Mouse (Mus musculus): Measurements from ENCODE around the gene Caln1. TPM values are rescaled to one million over a fixed set of nuclear protein-coding genes. Genes with fewer than 3 reads are reported as not detected.

Caln1 gene
- polyA plus RNA-seq, 1 experiment: not detected

DNA sequence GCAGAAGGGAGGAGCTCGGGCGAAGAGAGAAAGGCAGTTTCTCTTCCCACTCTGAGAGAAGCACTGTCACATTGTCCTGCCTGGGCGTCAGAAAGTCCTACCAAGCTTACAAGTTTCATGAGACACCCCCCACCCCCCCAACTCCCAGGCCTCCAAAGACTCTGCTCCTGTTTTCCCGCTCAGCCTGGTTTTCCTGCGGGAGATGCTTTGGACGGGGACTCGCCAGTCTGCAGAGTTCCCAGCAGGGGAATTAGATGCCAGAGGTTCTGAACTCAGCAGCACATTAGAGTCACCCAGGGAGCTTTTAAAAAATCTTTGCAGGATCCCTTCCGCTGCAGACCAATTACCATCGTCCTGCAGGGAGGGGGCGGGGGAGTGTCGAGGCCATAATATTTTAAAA, 482.9 kb downstream of the Caln1 start:
- TF ChIP-seq POLR2A (IDR thresholded peaks at IDR 0.05; ENCODE audit: low read depth, low read length): no peak
- no peak for TF ChIP-seq CTCF (IDR thresholded peaks at IDR 0.05; ENCODE audit: extremely low read depth, insufficient read length, insufficient replicate concordance, low read depth, low read length)
- no peaks in the 10 kb centered on the region for H3K36me3 ChIP-seq (ENCODE audit: control insufficient read depth, insufficient read depth, low read length)
- H3K27me3 ChIP-seq (ENCODE audit: control insufficient read depth, insufficient read depth, low read length): no peaks in the 10 kb centered on the region
- no peak overlapping the region for H3K27ac ChIP-seq (ENCODE audit: insufficient read depth, low read depth, low read length)
- WGBS: 21% methylated on average over 11 of the region's 11 CpGs
- no peak overlapping the region for H3K4me3 ChIP-seq (ENCODE audit: low read depth, low read length)
- no peaks in the 10 kb centered on the region for H3K4me1 ChIP-seq (ENCODE audit: control insufficient read depth, insufficient read depth, insufficient read length, low read length)

DNA sequence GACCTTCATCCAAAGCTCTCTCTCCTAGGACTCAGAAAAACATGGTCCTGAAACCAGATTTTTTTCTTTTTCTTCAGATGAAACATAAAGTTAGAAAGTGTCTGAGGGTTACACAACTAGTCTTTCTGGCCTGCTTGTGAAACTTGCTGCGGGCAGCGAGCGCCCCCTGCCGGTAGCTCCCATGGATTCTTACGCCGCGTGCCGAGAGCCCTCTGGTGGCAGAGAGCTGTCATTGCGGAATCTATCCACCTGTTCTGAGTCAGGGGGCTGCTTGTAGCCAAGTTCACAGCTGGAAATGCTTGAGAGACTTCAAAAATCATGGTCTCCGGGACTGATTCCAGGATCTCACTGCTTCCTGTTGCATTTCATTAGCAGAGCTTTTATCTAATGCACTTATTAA, 484.1 kb downstream of the Caln1 start:
- Histone ChIP-seq H3K27ac (ENCODE audit: insufficient read depth, low read depth, low read length) (no peak overlapping the region), H3K4me1 (ENCODE audit: control insufficient read depth, insufficient read depth, insufficient read length, low read length) (no peaks in the 10 kb centered on the region), H3K27me3 (ENCODE audit: control insufficient read depth, insufficient read depth, low read length) (no peaks in the 10 kb centered on the region), H3K36me3 (ENCODE audit: control insufficient read depth, insufficient read depth, low read length) (no peaks in the 10 kb centered on the region), H3K4me3 (ENCODE audit: low read depth, low read length) (no peak overlapping the region)
- WGBS: under 1% methylated on average over 10 of the region's 10 CpGs
- TF ChIP-seq POLR2A (IDR thresholded peaks at IDR 0.05; ENCODE audit: low read depth, low read length) (no peak), CTCF (IDR thresholded peaks at IDR 0.05; ENCODE audit: extremely low read depth, insufficient read length, insufficient replicate concordance, low read depth, low read length) (peak; percentile 100)

DNA sequence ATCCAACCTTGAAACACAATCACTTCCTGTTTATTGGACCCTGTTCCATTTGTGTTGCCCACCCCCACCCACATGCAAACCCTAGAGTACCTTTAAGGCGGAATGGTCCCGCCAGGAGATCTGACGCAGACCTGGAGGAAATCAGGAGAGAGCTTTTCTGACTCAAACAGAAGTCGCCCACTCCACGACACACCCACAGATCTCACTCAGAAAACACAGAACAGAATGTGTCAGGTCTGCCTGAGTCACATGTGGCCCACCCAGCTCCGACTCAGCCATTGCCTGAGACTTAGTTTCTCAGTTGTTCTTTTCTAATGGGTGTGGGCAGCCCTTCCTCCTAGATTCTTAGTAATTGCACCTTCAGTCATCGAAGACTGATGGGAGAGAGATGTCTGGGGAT, 485.2 kb downstream of the Caln1 start:
- Histone ChIP-seq H3K27ac (ENCODE audit: insufficient read depth, low read depth, low read length) (no peak overlapping the region), H3K4me1 (ENCODE audit: control insufficient read depth, insufficient read depth, insufficient read length, low read length) (no peaks in the 10 kb centered on the region), H3K27me3 (ENCODE audit: control insufficient read depth, insufficient read depth, low read length) (no peaks in the 10 kb centered on the region), H3K4me3 (ENCODE audit: low read depth, low read length) (no peak overlapping the region), H3K36me3 (ENCODE audit: control insufficient read depth, insufficient read depth, low read length) (no peaks in the 10 kb centered on the region)
- 69% methylated on average over 7 of the region's 7 CpGs for WGBS
- TF ChIP-seq CTCF (IDR thresholded peaks at IDR 0.05; ENCODE audit: extremely low read depth, insufficient read length, insufficient replicate concordance, low read depth, low read length) (no peak), POLR2A (IDR thresholded peaks at IDR 0.05; ENCODE audit: low read depth, low read length) (no peak)

DNA sequence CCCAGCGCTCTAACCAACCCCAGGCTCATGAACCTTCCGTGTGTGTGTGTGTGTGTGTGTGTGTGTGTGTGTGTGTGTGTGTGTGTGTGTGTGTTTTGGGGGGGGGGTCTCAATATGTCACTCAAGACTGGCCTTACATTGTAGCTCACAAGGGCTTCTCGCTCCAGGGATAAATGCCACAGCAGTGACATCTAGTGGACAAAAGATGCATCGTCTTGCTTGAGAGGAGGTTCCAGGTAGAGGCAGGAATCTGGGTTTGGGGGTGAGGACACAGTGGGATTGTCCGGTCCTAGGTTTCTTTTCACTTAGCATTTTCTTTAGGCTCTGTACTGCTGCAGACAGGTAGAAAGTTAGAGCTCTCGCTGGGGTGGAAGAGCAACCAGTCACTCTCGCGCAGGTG, 488.9 kb downstream of the Caln1 start:
- Histone ChIP-seq H3K27ac (ENCODE audit: insufficient read depth, low read depth, low read length) (no peak overlapping the region), H3K4me3 (ENCODE audit: low read depth, low read length) (no peak overlapping the region), H3K36me3 (ENCODE audit: control insufficient read depth, insufficient read depth, low read length) (no peaks in the 10 kb centered on the region), H3K27me3 (ENCODE audit: control insufficient read depth, insufficient read depth, low read length) (no peaks in the 10 kb centered on the region), H3K4me1 (ENCODE audit: control insufficient read depth, insufficient read depth, insufficient read length, low read length) (no peaks in the 10 kb centered on the region)
- TF ChIP-seq CTCF (IDR thresholded peaks at IDR 0.05; ENCODE audit: extremely low read depth, insufficient read length, insufficient replicate concordance, low read depth, low read length): peak; percentile 59; the same call in 1 of the 2 replicates
- no peak for TF ChIP-seq POLR2A (IDR thresholded peaks at IDR 0.05; ENCODE audit: low read depth, low read length)
- WGBS: 27% methylated on average over 8 of the region's 8 CpGs

DNA sequence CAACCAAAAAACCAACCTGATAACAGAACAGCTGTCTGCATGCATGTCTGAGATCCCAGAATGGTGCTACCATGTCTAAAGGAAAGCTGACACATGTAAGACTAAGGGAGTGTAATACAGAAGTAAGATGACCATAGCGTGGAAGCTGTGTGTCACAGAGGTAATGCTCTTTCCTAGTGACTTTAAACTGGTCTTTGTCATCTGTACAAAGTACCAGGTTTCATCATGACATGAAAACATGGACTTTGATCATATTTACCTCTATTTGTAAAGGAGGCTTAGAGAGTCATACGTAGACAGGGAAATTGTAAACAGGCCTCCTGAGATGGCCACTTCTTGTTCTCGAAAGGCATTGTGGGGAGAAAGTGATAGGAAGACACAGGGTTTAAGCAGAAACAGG, 489.5 kb downstream of the Caln1 start:
- H3K4me3 ChIP-seq (ENCODE audit: low read depth, low read length): no peak overlapping the region
- no peaks in the 10 kb centered on the region for H3K36me3 ChIP-seq (ENCODE audit: control insufficient read depth, insufficient read depth, low read length)
- no peak for TF ChIP-seq CTCF (IDR thresholded peaks at IDR 0.05; ENCODE audit: extremely low read depth, insufficient read length, insufficient replicate concordance, low read depth, low read length)
- TF ChIP-seq POLR2A (IDR thresholded peaks at IDR 0.05; ENCODE audit: low read depth, low read length): no peak
- no peaks in the 10 kb centered on the region for H3K27me3 ChIP-seq (ENCODE audit: control insufficient read depth, insufficient read depth, low read length)
- no peak overlapping the region for H3K27ac ChIP-seq (ENCODE audit: insufficient read depth, low read depth, low read length)
- no peaks in the 10 kb centered on the region for H3K4me1 ChIP-seq (ENCODE audit: control insufficient read depth, insufficient read depth, insufficient read length, low read length)
- 34% methylated on average over 3 of the region's 3 CpGs for WGBS

DNA sequence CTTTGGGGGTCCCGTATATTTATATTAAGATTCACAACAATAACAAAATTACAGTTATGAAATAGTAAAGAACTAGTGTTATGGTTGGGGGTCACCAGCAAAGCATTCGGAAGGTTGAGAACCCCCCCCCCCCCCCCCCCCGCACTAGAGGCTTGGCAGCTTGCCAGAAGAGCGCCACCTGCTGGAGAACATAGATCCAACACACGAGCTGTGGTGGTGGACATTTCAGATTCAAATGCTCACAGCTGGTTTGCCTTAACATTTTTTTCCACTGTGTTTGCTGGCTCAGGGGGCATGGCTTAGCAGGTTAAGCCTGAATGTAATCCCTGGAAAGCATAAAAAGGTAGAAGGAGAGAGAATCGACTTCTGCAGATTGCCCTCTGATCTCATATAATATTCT, 490.5 kb downstream of the Caln1 start:
- Histone ChIP-seq H3K27me3 (ENCODE audit: control insufficient read depth, insufficient read depth, low read length) (no peaks in the 10 kb centered on the region), H3K4me3 (ENCODE audit: low read depth, low read length) (no peak overlapping the region), H3K27ac (ENCODE audit: insufficient read depth, low read depth, low read length) (no peak overlapping the region), H3K36me3 (ENCODE audit: control insufficient read depth, insufficient read depth, low read length) (no peaks in the 10 kb centered on the region), H3K4me1 (ENCODE audit: control insufficient read depth, insufficient read depth, insufficient read length, low read length) (no peaks in the 10 kb centered on the region)
- WGBS: 34% methylated on average over 6 of the region's 6 CpGs
- TF ChIP-seq POLR2A (IDR thresholded peaks at IDR 0.05; ENCODE audit: low read depth, low read length): no peak
- TF ChIP-seq CTCF (IDR thresholded peaks at IDR 0.05; ENCODE audit: extremely low read depth, insufficient read length, insufficient replicate concordance, low read depth, low read length): no peak

DNA sequence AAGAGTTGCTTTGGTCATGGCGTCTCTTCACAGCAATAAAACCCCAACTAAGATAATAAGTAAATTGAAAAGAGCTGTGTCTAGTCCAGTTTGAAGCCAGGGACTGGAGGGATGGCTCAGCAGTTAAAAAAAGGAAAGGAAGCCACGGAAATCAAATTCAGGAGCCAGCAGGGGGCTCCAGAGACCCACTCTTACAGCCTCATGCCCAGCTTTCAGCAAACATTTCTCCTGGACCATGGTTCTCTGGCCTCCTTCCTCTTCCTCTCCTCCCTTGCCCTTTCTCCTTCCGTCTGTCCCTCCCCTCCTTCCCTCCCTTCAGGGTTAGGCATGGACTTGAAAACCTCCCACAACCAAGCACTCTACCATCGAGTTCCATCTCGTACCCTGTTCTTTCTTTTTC, 493.0 kb downstream of the Caln1 start:
- H3K4me1 ChIP-seq (ENCODE audit: control insufficient read depth, insufficient read depth, insufficient read length, low read length): no peaks in the 10 kb centered on the region
- no peaks in the 10 kb centered on the region for H3K27me3 ChIP-seq (ENCODE audit: control insufficient read depth, insufficient read depth, low read length)
- H3K4me3 ChIP-seq (ENCODE audit: low read depth, low read length): no peak overlapping the region
- no peak for TF ChIP-seq CTCF (IDR thresholded peaks at IDR 0.05; ENCODE audit: extremely low read depth, insufficient read length, insufficient replicate concordance, low read depth, low read length)
- TF ChIP-seq POLR2A (IDR thresholded peaks at IDR 0.05; ENCODE audit: low read depth, low read length): no peak
- H3K27ac ChIP-seq (ENCODE audit: insufficient read depth, low read depth, low read length): no peak overlapping the region
- no peaks in the 10 kb centered on the region for H3K36me3 ChIP-seq (ENCODE audit: control insufficient read depth, insufficient read depth, low read length)
- 56% methylated on average over 5 of the region's 5 CpGs for WGBS

DNA sequence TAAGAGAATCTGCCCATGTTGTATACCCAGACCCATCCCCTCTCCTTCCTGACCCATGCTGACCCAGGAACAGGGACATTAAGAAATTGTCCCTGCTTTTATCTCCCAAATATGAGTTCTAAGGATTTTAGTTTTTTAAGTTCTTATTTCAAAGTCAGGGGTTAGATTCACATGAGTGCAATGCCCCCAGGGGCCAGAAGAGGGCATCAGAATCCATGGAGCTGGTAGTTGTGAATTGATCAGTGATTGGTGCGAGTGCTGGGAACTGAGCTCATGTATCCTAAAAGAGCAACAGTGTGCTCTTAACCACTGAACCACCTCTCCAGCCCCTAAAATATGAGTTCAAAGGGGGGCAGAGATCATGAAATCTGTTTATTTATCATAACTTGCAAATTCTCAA, 500.6 kb downstream of the Caln1 start:
- H3K4me3 ChIP-seq (ENCODE audit: low read depth, low read length): no peak overlapping the region
- TF ChIP-seq CTCF (IDR thresholded peaks at IDR 0.05; ENCODE audit: extremely low read depth, insufficient read length, insufficient replicate concordance, low read depth, low read length): no peak
- no peak for TF ChIP-seq POLR2A (IDR thresholded peaks at IDR 0.05; ENCODE audit: low read depth, low read length)
- 77% methylated on average over 1 of the region's 1 CpGs for WGBS

More for the DNA sequence above, 500.6 kb downstream of the Caln1 start:
- Histone ChIP-seq H3K4me1 (ENCODE audit: control insufficient read depth, insufficient read depth, insufficient read length, low read length) (no peaks in the 10 kb centered on the region), H3K36me3 (ENCODE audit: control insufficient read depth, insufficient read depth, low read length) (no peaks in the 10 kb centered on the region), H3K27me3 (ENCODE audit: control insufficient read depth, insufficient read depth, low read length) (no peaks in the 10 kb centered on the region), H3K27ac (ENCODE audit: insufficient read depth, low read depth, low read length) (no peak overlapping the region)
